Mouse (Mus musculus) CH12.LX (cell line): ENCODE data around the gene Bcl7b. TPM values are rescaled to one million over a fixed set of nuclear protein-coding genes. Genes with fewer than 3 reads are reported as not detected.

Experiments used
- DNase-seq: peaks from one replicate; pipeline ENCODE4 v3.0.0-alpha.2; 2013; ENCODE audit errors: extremely low read depth
- H3K27ac ChIP-seq: 2 replicates; pipeline ENCODE4 v1.5.1; 2012; ENCODE audit warnings: low read depth, mild to moderate bottlenecking, control low read depth, moderate library complexity; ENCODE audit not compliant: insufficient read depth
- H3K27me3 ChIP-seq: replicated peaks from 2 replicates; pipeline ENCODE3; 2012; ENCODE audit warnings: inconsistent platforms
- H3K36me3 ChIP-seq, 2 experiments: replicated peaks in 1 of 2; 2 replicates each; pipeline versions ENCODE3 to v1.6.1; 2012; ENCODE audit warnings: inconsistent platforms in 1 of 2, low read length in 1 of 2, mild to moderate bottlenecking in 1 of 2, mixed read lengths in 1 of 2, moderate library complexity in 1 of 2; ENCODE audit not compliant: control insufficient read depth in 1 of 2, insufficient read depth in 1 of 2
- H3K4me1 ChIP-seq, 2 experiments: 2 replicates each; pipeline ENCODE4 v1.6.1; 2012; ENCODE audit warnings: inconsistent platforms in 1 of 2, moderate library complexity in 1 of 2; ENCODE audit not compliant: insufficient read depth in 2 of 2, control insufficient read depth in 1 of 2
- H3K4me2 ChIP-seq: 2 replicates; pipeline ENCODE4 v1.6.1; 2012; ENCODE audit warnings: low read depth, mild to moderate bottlenecking, control low read depth; ENCODE audit not compliant: poor library complexity, insufficient read depth, severe bottlenecking
- H3K4me3 ChIP-seq, 3 experiments: fragments of 150-350 bp in 1 of 3; sonication (generic) in 1 of 3; replicated peaks in 1 of 3; 2 replicates each; pipeline versions ENCODE3 to v1.5.1; 2011 to 2012; ENCODE audit warnings: low read depth in 2 of 3, low read length in 2 of 3, mild to moderate bottlenecking in 2 of 3, moderate library complexity in 2 of 3, control low read depth in 1 of 3, improper control_type of control experiment in 1 of 3, inconsistent platforms in 1 of 3, mixed read lengths in 1 of 3; ENCODE audit not compliant: poor library complexity in 1 of 3
- H3K79me2 ChIP-seq: replicated peaks from 2 replicates; pipeline ENCODE4 v1.6.1; 2012; ENCODE audit warnings: mild to moderate bottlenecking, moderate library complexity; ENCODE audit not compliant: control insufficient read depth, poor library complexity, insufficient read depth, severe bottlenecking; ENCODE audit errors: extremely low read depth
- H3K9ac ChIP-seq: 2 replicates; pipeline ENCODE4 v1.6.1; 2012; ENCODE audit warnings: low read depth, mild to moderate bottlenecking, control low read depth, moderate library complexity; ENCODE audit not compliant: insufficient read depth
- H3K9me3 ChIP-seq: replicated peaks from 2 replicates; pipeline ENCODE3; 2012; ENCODE audit warnings: low read length, inconsistent platforms, mixed read lengths
- BHLHE40 ChIP-seq: IDR thresholded peaks from 2 replicates; pipeline ENCODE4 v1.6.1; 2011; ENCODE audit warnings: mild to moderate bottlenecking, low read depth, low read length, improper control_type of control experiment
- CHD1 ChIP-seq: IDR thresholded peaks from 2 replicates; pipeline ENCODE4 v1.6.1; 2012; ENCODE audit warnings: low read depth, low read length, improper control_type of control experiment, inconsistent platforms
- CHD2 ChIP-seq: IDR thresholded peaks from 2 replicates; pipeline ENCODE4 v1.6.1; 2011; ENCODE audit warnings: low read length, improper control_type of control experiment
- CTCF ChIP-seq, 2 experiments: IDR thresholded peaks in 1 of 2; conservative IDR thresholded peaks in 1 of 2; 2 replicates each; pipeline ENCODE4 v1.5.1; 2011 to 2012; ENCODE audit warnings: low read depth in 2 of 2, low read length in 2 of 2, improper control_type of control experiment in 1 of 2, inconsistent platforms in 1 of 2, mild to moderate bottlenecking in 1 of 2, moderate library complexity in 1 of 2
- E2F4 ChIP-seq: IDR thresholded peaks from 2 replicates; pipeline ENCODE4 v1.6.1; 2011; ENCODE audit warnings: low read depth, low read length, improper control_type of control experiment; ENCODE audit not compliant: insufficient replicate concordance
- ELF1 ChIP-seq: IDR thresholded peaks from 2 replicates; pipeline ENCODE4 v1.6.1; 2014; ENCODE audit warnings: low read depth, mild to moderate bottlenecking, inconsistent platforms, low read length, improper control_type of control experiment
- EP300 ChIP-seq: IDR thresholded peaks from 2 replicates; pipeline ENCODE4 v1.6.1; 2011; ENCODE audit warnings: low read length, improper control_type of control experiment
- ETS1 ChIP-seq: conservative IDR thresholded peaks from 2 replicates; pipeline ENCODE4 v1.6.1; 2012; ENCODE audit warnings: low read depth, mild to moderate bottlenecking, inconsistent platforms, low read length, improper control_type of control experiment, moderate library complexity
- HCFC1 ChIP-seq: IDR thresholded peaks from 2 replicates; pipeline ENCODE4 v1.6.1; 2012; ENCODE audit warnings: low read depth, mild to moderate bottlenecking, inconsistent platforms, low read length, improper control_type of control experiment
- IRF4 ChIP-seq: IDR thresholded peaks from 2 replicates; pipeline ENCODE4 v1.6.1; 2014; ENCODE audit warnings: low read depth, mild to moderate bottlenecking, inconsistent platforms, low read length, improper control_type of control experiment
- JUN ChIP-seq: IDR thresholded peaks from 2 replicates; pipeline ENCODE4 v1.6.1; 2011; ENCODE audit warnings: low read depth, mild to moderate bottlenecking, low read length, improper control_type of control experiment, moderate library complexity; ENCODE audit not compliant: insufficient read depth
- JUND ChIP-seq: conservative IDR thresholded peaks from 2 replicates; pipeline ENCODE4 v1.6.1; 2011; ENCODE audit warnings: low read depth, low read length, improper control_type of control experiment
- KAT2A ChIP-seq: IDR thresholded peaks from 2 replicates; pipeline ENCODE4 v1.6.1; 2012; ENCODE audit warnings: low read length, improper control_type of control experiment, inconsistent platforms; ENCODE audit not compliant: insufficient replicate concordance
- MAFK ChIP-seq: IDR thresholded peaks from 2 replicates; pipeline ENCODE4 v1.6.1; 2011; ENCODE audit warnings: low read length, improper control_type of control experiment; ENCODE audit not compliant: insufficient replicate concordance
- MAX ChIP-seq: IDR thresholded peaks from 2 replicates; pipeline ENCODE4 v1.6.1; 2011; ENCODE audit warnings: low read length, improper control_type of control experiment
- MAZ ChIP-seq: IDR thresholded peaks from 2 replicates; pipeline ENCODE4 v1.6.1; 2012; ENCODE audit warnings: low read depth, mild to moderate bottlenecking, inconsistent platforms, low read length, improper control_type of control experiment, moderate library complexity
- MEF2A ChIP-seq: IDR thresholded peaks from 2 replicates; pipeline ENCODE4 v1.6.1; 2014; ENCODE audit warnings: low read depth, mild to moderate bottlenecking, inconsistent platforms, low read length, improper control_type of control experiment, borderline replicate concordance
- MXI1 ChIP-seq: IDR thresholded peaks from 2 replicates; pipeline ENCODE4 v1.6.1; 2011; ENCODE audit warnings: mild to moderate bottlenecking, low read depth, low read length, improper control_type of control experiment
- MYC ChIP-seq: IDR thresholded peaks from 2 replicates; pipeline ENCODE4 v1.6.1; 2011; ENCODE audit warnings: low read depth, mild to moderate bottlenecking, improper control_type of control experiment, low read length
- NELFE ChIP-seq: IDR thresholded peaks from 2 replicates; pipeline ENCODE4 v1.6.1; 2011; ENCODE audit warnings: low read depth, low read length, improper control_type of control experiment
- NRF1 ChIP-seq: IDR thresholded peaks from 2 replicates; pipeline ENCODE4 v1.6.1; 2014; ENCODE audit warnings: low read depth, mild to moderate bottlenecking, inconsistent platforms, low read length, improper control_type of control experiment, moderate library complexity
- PAX5 ChIP-seq: IDR thresholded peaks from 2 replicates; pipeline ENCODE4 v1.6.1; 2012; ENCODE audit warnings: low read length, inconsistent platforms, mixed read lengths
- POLR2A ChIP-seq: IDR thresholded peaks from 2 replicates; pipeline ENCODE4 v1.6.1; 2011; ENCODE audit warnings: low read depth, mild to moderate bottlenecking, improper control_type of control experiment, low read length
- POLR2AphosphoS2 ChIP-seq: IDR thresholded peaks from 2 replicates; pipeline ENCODE4 v1.6.1; 2011; ENCODE audit warnings: low read depth, low read length, improper control_type of control experiment
- RAD21 ChIP-seq: IDR thresholded peaks from 2 replicates; pipeline ENCODE4 v1.6.1; 2011; ENCODE audit warnings: low read depth, mild to moderate bottlenecking, low read length, improper control_type of control experiment, moderate library complexity
- RCOR1 ChIP-seq: conservative IDR thresholded peaks from 2 replicates; pipeline ENCODE4 v1.6.1; 2012; ENCODE audit warnings: low read depth, mild to moderate bottlenecking, inconsistent platforms, low read length, improper control_type of control experiment
- SIN3A ChIP-seq: IDR thresholded peaks from 2 replicates; pipeline ENCODE4 v1.6.1; 2012; ENCODE audit warnings: low read length, improper control_type of control experiment, inconsistent platforms
- SMC3 ChIP-seq: IDR thresholded peaks from 2 replicates; pipeline ENCODE4 v1.6.1; 2011; ENCODE audit warnings: low read depth, low read length, improper control_type of control experiment
- TBP ChIP-seq: conservative IDR thresholded peaks from 2 replicates; pipeline ENCODE4 v1.6.1; 2011; ENCODE audit warnings: low read depth, low read length, improper control_type of control experiment
- TCF12 ChIP-seq: IDR thresholded peaks from 2 replicates; pipeline ENCODE4 v1.6.1; 2014; ENCODE audit warnings: low read depth, mild to moderate bottlenecking, inconsistent platforms, low read length, improper control_type of control experiment
- UBTF ChIP-seq: IDR thresholded peaks from 2 replicates; pipeline ENCODE4 v1.6.1; 2012; ENCODE audit warnings: low read depth, mild to moderate bottlenecking, inconsistent platforms, low read length, improper control_type of control experiment, moderate library complexity
- USF1 ChIP-seq: IDR thresholded peaks from 2 replicates; pipeline ENCODE4 v1.6.1; 2014; ENCODE audit warnings: low read depth, mild to moderate bottlenecking, inconsistent platforms, low read length, improper control_type of control experiment
- USF2 ChIP-seq: conservative IDR thresholded peaks from 2 replicates; pipeline ENCODE4 v1.6.1; 2011; ENCODE audit warnings: low read depth, low read length, improper control_type of control experiment
- ZC3H11A ChIP-seq: IDR thresholded peaks from 2 replicates; pipeline ENCODE4 v1.6.1; 2012; ENCODE audit warnings: low read depth, mild to moderate bottlenecking, inconsistent platforms, low read length, improper control_type of control experiment
- ZKSCAN1 ChIP-seq: IDR thresholded peaks from 2 replicates; pipeline ENCODE4 v1.6.1; 2012; ENCODE audit warnings: low read depth, inconsistent platforms, low read length, improper control_type of control experiment, borderline replicate concordance
- ZMIZ1 ChIP-seq: IDR thresholded peaks from 2 replicates; pipeline ENCODE4 v1.6.1; 2012; ENCODE audit warnings: low read depth, mild to moderate bottlenecking, inconsistent platforms, low read length, improper control_type of control experiment
- ZNF384 ChIP-seq: IDR thresholded peaks from 2 replicates; pipeline ENCODE4 v1.6.1; 2012; ENCODE audit warnings: low read depth, low read length, improper control_type of control experiment, inconsistent platforms
- dilution Hi-C: fragments of 300-500 bp; cut with MboI; formaldehyde crosslinking; loops from 2 replicates; pipeline ENCODE4 v1.14.3; 2020; ENCODE audit warnings: low sequenced_read_pairs; ENCODE audit not compliant: extremely low pct_unique_long_range_greater_than_20kb, extremely low pct_ligation_motif_present
- in situ Hi-C: fragments of 300-500 bp; cut with MboI; formaldehyde crosslinking; loops from 3 replicates; pipeline ENCODE4 v1.14.3; 2019; ENCODE audit warnings: low sequenced_read_pairs, low pct_ligation_motif_present, low pct_unique_long_range_greater_than_20kb, mixed read lengths
- polyA plus RNA-seq: library from polyadenylated mRNA; unstranded; fragments of >175 nt; gene quantifications from 2 replicates; pipeline ENCODE4 v1.2.1, GENCODE M21; 2012; ENCODE audit warnings: low read depth; ENCODE audit not compliant: insufficient read length
- total RNA-seq, 2 experiments: library from RNA; depleted of rRNA; stranded (reverse); fragments of 300-350 nt in 1 of 2; fragments of >200 nt in 1 of 2; gene quantifications; 2 replicates each; pipeline ENCODE4 v1.2.3; 2012 to 2014

Gene Bcl7b
- 20.1 and 22.0 TPM in 2 replicates for total RNA-seq (2012; rRNA removed)
- total RNA-seq (2014; rRNA removed) = 21.6 and 24.1 TPM in 2 replicates
- 40.8 and 43.6 TPM in 2 replicates for polyA plus RNA-seq

DNA sequence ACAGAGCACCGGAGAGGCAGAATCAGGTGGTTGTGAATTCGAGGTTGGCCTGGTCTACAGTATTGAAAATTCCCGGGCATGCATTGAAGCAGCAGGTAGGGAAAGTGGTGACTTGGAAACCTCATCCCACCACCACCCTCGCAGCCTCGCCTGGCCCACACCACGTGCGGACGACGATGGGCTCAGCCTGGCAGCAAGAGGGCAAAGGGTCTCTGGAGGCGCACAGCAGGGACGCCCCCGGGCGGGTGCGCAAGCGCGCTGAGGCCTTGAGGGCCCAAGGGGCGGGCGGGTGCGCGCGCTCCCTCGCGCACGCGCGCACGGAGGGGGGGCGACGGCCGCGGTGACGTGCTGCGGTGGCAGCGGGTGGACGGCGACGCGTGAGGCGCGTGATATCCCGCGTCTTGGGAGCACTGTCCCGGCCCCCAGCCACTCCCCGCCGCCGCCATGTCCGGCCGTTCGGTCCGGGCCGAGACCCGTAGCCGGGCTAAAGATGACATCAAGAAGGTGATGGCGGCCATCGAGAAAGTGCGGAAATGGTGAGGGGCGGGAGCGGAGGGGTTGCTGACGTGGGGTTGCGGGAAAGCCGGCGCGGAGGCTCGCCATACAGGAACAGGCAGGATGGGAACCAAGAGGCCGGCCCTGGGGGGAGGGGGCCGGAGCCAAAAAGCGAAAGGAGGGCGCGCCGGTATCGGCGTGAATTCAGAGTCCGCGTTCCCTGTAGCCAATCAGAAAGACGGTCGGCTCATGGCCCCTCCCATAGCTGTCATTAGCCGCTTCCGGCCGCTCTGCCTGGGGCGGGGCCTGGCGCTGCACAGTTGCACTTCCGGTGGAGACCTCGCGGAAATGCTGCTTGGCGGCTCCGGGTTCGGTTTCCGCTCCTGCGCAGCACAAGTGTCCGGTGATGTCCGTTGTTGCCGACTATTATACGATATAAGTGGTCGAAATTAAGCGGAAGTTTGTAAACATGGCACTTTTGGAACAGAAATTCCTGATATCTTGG, at the start of gene Bcl7b:
Gene Bcl7b, plus strand, starts transcription at position 221 of the 1,000 bp plus-strand sequence.
- in situ Hi-C loops = no loop called here
- peaks cover 8 to 21% of the 10 kb centered on the region in 2 experiments for H3K36me3 ChIP-seq
- TF ChIP-seq ZC3H11A (no peak), MEF2A (peak; percentile 57), MAFK (no peak), ETS1 (peak; percentile 22), CHD2 (peak; percentile 78), USF1 (0 out of 2 replicates have a peak, but pooled peaks have one; percentile 11), NELFE (peak; percentile 58), TCF12 (peak; percentile 71), UBTF (0 out of 2 replicates have a peak, but pooled peaks have one; percentile 61), KAT2A (peak; percentile 77; the same call in 1 of the 2 replicates), HCFC1 (peak; percentile 81), USF2 (peak; percentile 49), IRF4 (peak; percentile 45), RCOR1 (no peak), CTCF (conservative IDR thresholded peaks at IDR 0.05 in 1 of 2, IDR thresholded peaks at IDR 0.05 in 1 of 2; ENCODE audit: low read depth in 2 of 2, low read length in 2 of 2) (no peak), POLR2A (peak; percentile 79), MAX (peak; percentile 99), ZKSCAN1 (no peak), EP300 (no peak), SIN3A (peak; percentile 40; the same call in 1 of the 2 replicates), POLR2AphosphoS2 (no peak), ZMIZ1 (0 out of 2 replicates have a peak, but pooled peaks have one; percentile 7), MAZ (peak; percentile 88; the same call in 1 of the 2 replicates), BHLHE40 (peak; percentile 93), JUN (no peak), TBP (peak; percentile 68; the same call in 1 of the 2 replicates), NRF1 (peak; percentile 96), JUND (no peak), SMC3 (no peak), CHD1 (no peak), E2F4 (peak; percentile 88; the same call in 1 of the 2 replicates), ZNF384 (no peak), ELF1 (peak; percentile 97), MYC (peak; percentile 83), RAD21 (no peak), PAX5 (no peak), MXI1 (peak; percentile 42; the same call in 1 of the 2 replicates)

More for the DNA sequence above, at the start of gene Bcl7b:
- H3K9me3 ChIP-seq = no peaks in the 10 kb centered on the region
- no peaks in the 10 kb centered on the region for H3K27me3 ChIP-seq
- H3K4me2 ChIP-seq = peak within 1 kb of the TSS; percentile 89
- peak within 1 kb of the TSS; percentile 82 for H3K27ac ChIP-seq
- dilution Hi-C loops = no loop called here
- peak within 1 kb of the TSS; percentile 88 for H3K9ac ChIP-seq
- H3K4me3 ChIP-seq = peak within 1 kb of the TSS; percentile 72 to 81 (median 77)
- H3K4me1 ChIP-seq = peaks cover 9 to 30% of the 10 kb centered on the region in 2 experiments
- peak; percentile 97 for DNase-seq
- peaks cover 13% of the 10 kb centered on the region for H3K79me2 ChIP-seq
